Mouse (Mus musculus) MEL (cell line): ENCODE measurements at regions not wholly inside any gene's neighbourhood (a gene's known extent, or its start where the extent isn't known, plus 50 kb on each side); places are given as distances from the start of the nearest gene placed in this dataset.

Source experiments
- CTCF ChIP-seq, 3 experiments: IDR thresholded peaks in 2 of 3; conservative IDR thresholded peaks in 1 of 3; 2 replicates each; pipeline ENCODE4 v1.5.1; 2011 to 2012; ENCODE audit warnings: low read length in 3 of 3, low read depth in 2 of 3, mild to moderate bottlenecking in 2 of 3, improper control_type of control experiment in 1 of 3, inconsistent platforms in 1 of 3, mixed read lengths in 1 of 3, moderate library complexity in 1 of 3; ENCODE audit not compliant: control insufficient read depth in 1 of 3, insufficient read depth in 1 of 3, poor library complexity in 1 of 3, severe bottlenecking in 1 of 3
- POLR2A ChIP-seq, 2 experiments: IDR thresholded peaks; 2 replicates each; pipeline ENCODE4 v1.6.1; 2011 to 2012; ENCODE audit warnings: low read length in 2 of 2, mild to moderate bottlenecking in 2 of 2, control low read depth in 1 of 2, improper control_type of control experiment in 1 of 2, low read depth in 1 of 2, moderate library complexity in 1 of 2; ENCODE audit not compliant: control insufficient read depth in 1 of 2, insufficient read depth in 1 of 2, poor library complexity in 1 of 2
- ZC3H11A ChIP-seq: IDR thresholded peaks from 2 replicates; pipeline ENCODE4 v1.6.1; 2012; ENCODE audit warnings: low read depth, mild to moderate bottlenecking, inconsistent platforms, low read length, improper control_type of control experiment

DNA sequence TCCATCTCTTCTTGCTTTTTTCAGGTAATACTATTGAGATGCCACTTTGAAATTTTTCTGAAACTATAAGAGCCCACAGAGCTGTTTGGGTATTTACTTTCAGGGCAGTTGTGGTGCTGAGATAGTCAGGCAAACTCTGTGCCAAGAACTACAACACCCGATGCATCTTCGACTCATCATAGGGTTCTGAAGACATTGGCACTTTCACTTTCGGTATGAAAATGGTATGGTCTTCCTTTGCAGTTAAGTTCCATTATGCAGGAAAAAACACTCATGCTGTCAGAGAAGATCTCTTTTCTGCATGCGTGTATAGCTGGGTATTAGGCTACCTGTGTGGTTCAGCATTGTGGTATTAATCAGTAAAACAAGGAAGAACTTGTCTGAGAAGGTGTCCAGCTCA lies 484.2 kb downstream of the Fat4 start:
- TF ChIP-seq POLR2A (IDR thresholded peaks at IDR 0.05; ENCODE audit: control insufficient read depth in 1 of 2, insufficient read depth in 1 of 2, low read depth in 1 of 2, low read length in 2 of 2, poor library complexity in 1 of 2) = no peak
- no peak for TF ChIP-seq ZC3H11A
- no peak for TF ChIP-seq CTCF (IDR thresholded peaks at IDR 0.05 in 2 of 3, conservative IDR thresholded peaks at IDR 0.05 in 1 of 3; ENCODE audit: control insufficient read depth in 1 of 3, insufficient read depth in 1 of 3, low read depth in 2 of 3, low read length in 3 of 3, poor library complexity in 1 of 3, severe bottlenecking in 1 of 3)
